Mouse (Mus musculus): ENCODE measurements around the gene Ctf2. TPM values are rescaled to one million over a fixed set of nuclear protein-coding genes. Genes with fewer than 3 reads are reported as not detected.

The Ctf2 gene
- total and polyA plus RNA-seq, 3 experiments, result 0.39 to 1.0 TPM; not detected in 1

- Histone ChIP-seq H3K9ac (ENCODE audit: control insufficient read depth, low read depth, low read length, poor library complexity, severe bottlenecking) (no peak overlapping the region), H3K27ac (ENCODE audit: control insufficient read depth, low read depth, low read length) (no peak overlapping the region)
Observed at GRCm38 (mm10) chr7:127751619-127752018, 19.7 kb upstream of the Ctf2 start.

DNA sequence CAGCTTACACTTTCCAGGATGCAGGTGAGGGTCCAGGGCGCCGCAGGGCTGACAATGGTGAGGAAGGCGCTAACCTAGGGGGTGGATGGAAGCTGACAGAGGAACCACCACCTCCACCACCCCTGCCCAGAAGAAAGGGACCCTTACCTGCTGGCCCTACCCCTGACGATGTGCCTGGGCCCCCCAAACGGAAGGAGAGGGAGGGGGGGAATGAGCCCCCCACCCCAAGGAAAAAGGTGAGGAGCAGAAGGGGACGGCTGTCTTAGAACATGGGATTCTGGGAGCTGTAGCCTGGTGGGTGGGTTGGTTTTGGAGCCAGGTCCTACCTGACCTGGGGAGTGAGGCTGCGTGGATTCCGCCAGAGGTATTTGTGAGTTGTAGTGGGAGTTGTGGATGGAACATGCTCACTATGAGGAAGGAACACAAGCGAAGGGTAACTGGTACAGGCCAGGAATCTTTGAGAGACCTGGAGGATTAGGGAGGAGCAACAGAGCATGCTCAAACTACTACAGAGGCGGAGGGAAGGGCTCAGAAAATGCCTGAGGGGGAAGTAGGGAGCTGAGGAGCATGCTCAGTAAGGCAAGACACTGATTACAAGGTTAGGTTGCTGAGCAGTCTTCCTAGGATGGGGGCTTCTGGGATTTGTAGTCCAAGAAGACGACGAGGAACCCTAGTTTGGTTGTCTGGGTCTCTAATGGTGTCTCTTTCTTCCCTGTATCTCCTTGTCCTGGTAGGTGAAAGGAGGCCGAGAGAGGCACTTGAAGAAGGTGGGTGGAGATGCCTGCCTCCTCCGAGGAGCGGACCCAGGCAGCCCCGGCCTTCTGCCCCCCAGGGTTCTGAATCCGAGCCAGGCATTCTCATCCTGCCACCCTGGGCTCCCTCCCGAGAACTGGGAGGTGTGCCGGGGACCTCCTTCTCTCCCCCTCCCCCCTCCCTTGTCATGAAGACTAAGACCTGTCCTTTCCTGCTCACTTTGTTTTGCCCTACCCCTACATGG lies 18.5 kb upstream of the Ctf2 start:
- H3K36me3 ChIP-seq (ENCODE audit: control insufficient read depth in 1 of 2, insufficient read depth in 2 of 2, low read length in 2 of 2), result peaks cover 0 to 2% of the 10 kb centered on the region in 2 experiments; a peak in 1 of 4 replicates
- H3K9me3 ChIP-seq (replicated peaks; ENCODE audit: insufficient read depth, low read length), result no peaks in the 10 kb centered on the region
- peaks cover 2% of the 10 kb centered on the region; the same call in 1 of the 2 replicates for H3K79me2 ChIP-seq (ENCODE audit: control insufficient read depth, insufficient read depth, low read length, poor library complexity)
- TF ChIP-seq NRF1 (IDR thresholded peaks at IDR 0.05; ENCODE audit: insufficient read depth, low read depth, low read length, poor library complexity, severe bottlenecking) (peak; percentile 68), KAT2A (conservative IDR thresholded peaks at IDR 0.05; ENCODE audit: low read depth, low read length) (peak; percentile 56), SIN3A (IDR thresholded peaks at IDR 0.05; ENCODE audit: low read length) (no peak), ZKSCAN1 (IDR thresholded peaks at IDR 0.05; ENCODE audit: low read depth, low read length) (no peak), ELF1 (IDR thresholded peaks at IDR 0.05; ENCODE audit: low read depth, low read length) (peak; percentile 72), MAFK (IDR thresholded peaks at IDR 0.05; ENCODE audit: borderline replicate concordance, low read depth, low read length) (no peak), MXI1 (IDR thresholded peaks at IDR 0.05; ENCODE audit: low read depth, low read length) (no peak), CHD1 (IDR thresholded peaks at IDR 0.05; ENCODE audit: low read depth, low read length) (no peak), HCFC1 (IDR thresholded peaks at IDR 0.05; ENCODE audit: low read depth, low read length) (peak; percentile 88)
- H3K9ac ChIP-seq (ENCODE audit: control insufficient read depth, low read depth, low read length, poor library complexity, severe bottlenecking), result no peak overlapping the region
- H3K4me1 ChIP-seq (ENCODE audit: control insufficient read depth in 1 of 2, insufficient read depth in 2 of 2, low read length in 2 of 2), result no peaks in the 10 kb centered on the region
- H3K4me3 ChIP-seq (ENCODE audit: control insufficient read depth in 1 of 2, insufficient read depth in 1 of 2, low read depth in 2 of 2, low read length in 2 of 2), result no peak overlapping the region
- DNase-seq (ENCODE audit: low read depth, low spot score), result peak; percentile 70
- H3K27me3 ChIP-seq (ENCODE audit: control insufficient read depth in 1 of 2, insufficient read depth in 2 of 2, low read length in 2 of 2), result no peaks in the 10 kb centered on the region
- H3K27ac ChIP-seq (ENCODE audit: control insufficient read depth, low read depth, low read length), result no peak overlapping the region

More at GRCm38 (mm10) chr7:127751619-127752018, 19.7 kb upstream of the Ctf2 start:
- no peaks in the 10 kb centered on the region for H3K27me3 ChIP-seq (ENCODE audit: control insufficient read depth in 1 of 2, insufficient read depth in 2 of 2, low read length in 2 of 2)
- peaks cover 2% of the 10 kb centered on the region; the same call in 1 of the 2 replicates for H3K79me2 ChIP-seq (ENCODE audit: control insufficient read depth, insufficient read depth, low read length, poor library complexity)
- H3K36me3 ChIP-seq (ENCODE audit: control insufficient read depth in 1 of 2, insufficient read depth in 2 of 2, low read length in 2 of 2), result peaks cover 0 to 2% of the 10 kb centered on the region in 2 experiments; a peak in 1 of 4 replicates
- no peak for DNase-seq (ENCODE audit: low read depth, low spot score)
- TF ChIP-seq UBTF (IDR thresholded peaks at IDR 0.05; ENCODE audit: borderline replicate concordance, insufficient read depth, low read depth, low read length), result no peak
- TF ChIP-seq ETS1 (IDR thresholded peaks at IDR 0.05; ENCODE audit: low read depth, low read length), result no peak
- no peak for TF ChIP-seq MEF2A (IDR thresholded peaks at IDR 0.05; ENCODE audit: extremely low read depth, insufficient replicate concordance, low read depth, low read length, poor library complexity, severe bottlenecking)
- no peak for TF ChIP-seq MYC (IDR thresholded peaks at IDR 0.05; ENCODE audit: low read depth, low read length)
- no peak for TF ChIP-seq GATA1 (IDR thresholded peaks at IDR 0.05; ENCODE audit: low read depth, low read length)
- TF ChIP-seq MAX (IDR thresholded peaks at IDR 0.05; ENCODE audit: low read length), result no peak
- no peak for TF ChIP-seq NRF1 (IDR thresholded peaks at IDR 0.05; ENCODE audit: insufficient read depth, low read depth, low read length, poor library complexity, severe bottlenecking)
- TF ChIP-seq JUND (IDR thresholded peaks at IDR 0.05; ENCODE audit: low read depth, low read length), result no peak
- TF ChIP-seq SMC3 (IDR thresholded peaks at IDR 0.05; ENCODE audit: low read depth, low read length), result no peak
- H3K4me3 ChIP-seq (ENCODE audit: control insufficient read depth in 1 of 2, insufficient read depth in 1 of 2, low read depth in 2 of 2, low read length in 2 of 2), result no peak overlapping the region
- H3K4me1 ChIP-seq (ENCODE audit: control insufficient read depth in 1 of 2, insufficient read depth in 2 of 2, low read length in 2 of 2), result no peaks in the 10 kb centered on the region
- H3K9me3 ChIP-seq (replicated peaks; ENCODE audit: insufficient read depth, low read length), result no peaks in the 10 kb centered on the region
